Mouse (Mus musculus): ENCODE results near the gene Maco1.

DNA sequence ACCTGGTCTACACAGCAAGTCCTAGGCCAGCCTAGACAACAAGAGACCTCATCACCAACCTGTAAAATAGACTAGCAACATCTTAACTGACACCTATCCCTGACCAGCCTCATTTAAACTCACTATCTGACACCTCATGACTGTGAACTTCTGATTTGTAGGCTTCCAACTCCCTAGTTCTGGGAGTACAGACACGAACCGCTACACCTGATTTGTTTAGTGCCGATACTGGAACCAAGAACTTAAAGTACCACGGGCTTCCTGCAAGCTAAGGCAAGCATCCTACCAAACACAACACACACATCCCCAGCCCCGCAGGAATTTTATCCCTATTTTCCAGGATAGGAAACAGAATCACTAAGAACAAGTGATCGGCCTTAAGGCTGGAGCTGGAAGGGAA, 86.9 kb downstream of the Maco1 start:
- TF ChIP-seq ZC3H11A (IDR thresholded peaks at IDR 0.05; ENCODE audit: borderline replicate concordance, low read depth, low read length) (no peak), HCFC1 (IDR thresholded peaks at IDR 0.05; ENCODE audit: borderline replicate concordance, insufficient read depth, low read length) (no peak)
